Mouse (Mus musculus): ENCODE results near the gene Celf1. TPM values are rescaled to one million over a fixed set of nuclear protein-coding genes. Genes with fewer than 3 reads are reported as not detected.

Celf1 gene
- polyA plus RNA-seq, 1 experiment from 2014 or later: 108 TPM

Other genes starting within 250 kb of the Celf1 start
- 113 and 114 TPM in 2 replicates for gene Fnbp4, start 195.0 kb upstream of the Celf1 start, polyA plus RNA-seq (2015; fragmentation: Nextera tagmentation; extraction: Ambion mirVana)
- gene Agbl2, start 157.7 kb upstream of the Celf1 start, polyA plus RNA-seq (2015; fragmentation: Nextera tagmentation; extraction: Ambion mirVana): 0.78 and 1.7 TPM in 2 replicates
- 258 and 261 TPM in 2 replicates for gene Mtch2, start 93.2 kb upstream of the Celf1 start, polyA plus RNA-seq (2015; fragmentation: Nextera tagmentation; extraction: Ambion mirVana)
- gene C1qtnf4, start 54.5 kb upstream of the Celf1 start, polyA plus RNA-seq (2015; fragmentation: Nextera tagmentation; extraction: Ambion mirVana): 31.2 and 46.2 TPM in 2 replicates
- 56.2 and 61.6 TPM in 2 replicates for gene Kbtbd4, start 35.6 kb upstream of the Celf1 start, polyA plus RNA-seq (2015; fragmentation: Nextera tagmentation; extraction: Ambion mirVana)
- gene Ndufs3, start 35.6 kb upstream of the Celf1 start, polyA plus RNA-seq (2015; fragmentation: Nextera tagmentation; extraction: Ambion mirVana): 212 and 215 TPM in 2 replicates
- gene Rapsn, start 95.2 kb downstream of the Celf1 start, polyA plus RNA-seq (2015; fragmentation: Nextera tagmentation; extraction: Ambion mirVana): 0.99 and 1.6 TPM in 2 replicates
- gene Psmc3, start 113.6 kb downstream of the Celf1 start, polyA plus RNA-seq (2015; fragmentation: Nextera tagmentation; extraction: Ambion mirVana): 238 and 241 TPM in 2 replicates
- gene Slc39a13, start 130.0 kb downstream of the Celf1 start, polyA plus RNA-seq (2015; fragmentation: Nextera tagmentation; extraction: Ambion mirVana): 28.1 and 29.4 TPM in 2 replicates
- 3.5 and 3.9 TPM in 2 replicates for gene Spi1, start 142.0 kb downstream of the Celf1 start, polyA plus RNA-seq (2015; fragmentation: Nextera tagmentation; extraction: Ambion mirVana)
- 0.23 and 0.58 TPM in 2 replicates for gene Mybpc3, start 177.8 kb downstream of the Celf1 start, polyA plus RNA-seq (2015; fragmentation: Nextera tagmentation; extraction: Ambion mirVana)
- gene Madd, start 243.5 kb downstream of the Celf1 start, polyA plus RNA-seq (2015; fragmentation: Nextera tagmentation; extraction: Ambion mirVana): 56.7 and 59.2 TPM in 2 replicates

All from hindbrain, embryonic 13.5 days (tissue).